Mouse (Mus musculus): ENCODE results near the gene Abi1. TPM values are rescaled to one million over a fixed set of nuclear protein-coding genes. Genes with fewer than 3 reads are reported as not detected.
"Not testable (repeated sequence)": the region's sequence is repeated elsewhere in the genome, so short reads cannot be mapped to it uniquely, and the experiment has no call there.

The Abi1 gene
- polyA plus RNA-seq, 1 experiment from 2014 or later, result 33.9 TPM

DNA sequence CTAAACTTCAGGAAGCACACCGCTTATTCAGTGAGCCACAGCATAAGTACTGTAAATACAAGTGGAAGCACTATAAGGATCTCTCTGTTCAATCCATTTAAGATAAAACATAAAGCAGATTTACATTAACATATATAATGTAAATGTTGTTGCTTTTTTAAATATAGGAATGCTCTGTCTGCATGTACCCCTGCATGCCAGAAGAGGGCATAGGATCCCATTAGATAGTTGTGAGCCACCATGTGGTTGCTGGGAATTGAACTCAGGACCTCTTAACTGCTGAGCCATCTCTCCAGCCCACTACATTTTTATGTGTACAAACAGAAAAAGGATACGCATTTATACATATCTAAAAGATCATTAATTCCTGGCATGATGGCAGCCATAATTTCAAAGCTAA lies 78.4 kb downstream of the Abi1 start:
- Histone ChIP-seq H3K27ac (ENCODE audit: poor library complexity, severe bottlenecking) (no peak overlapping the region), H3K9ac (no peak overlapping the region), H3K36me3 (peaks cover 12% of the 10 kb centered on the region), H3K4me3 (no peak overlapping the region), H3K9me3 (replicated peaks) (no peaks in the 10 kb centered on the region), H3K27me3 (replicated peaks) (no peaks in the 10 kb centered on the region), H3K4me1 (replicated peaks) (no peaks in the 10 kb centered on the region), H3K4me2 (no peak overlapping the region)
- ATAC-seq (ENCODE audit: insufficient number of reproducible peaks, low FRiP score), result no peak
- WGBS, result 94% methylated on average over 2 of the region's 2 CpGs

DNA sequence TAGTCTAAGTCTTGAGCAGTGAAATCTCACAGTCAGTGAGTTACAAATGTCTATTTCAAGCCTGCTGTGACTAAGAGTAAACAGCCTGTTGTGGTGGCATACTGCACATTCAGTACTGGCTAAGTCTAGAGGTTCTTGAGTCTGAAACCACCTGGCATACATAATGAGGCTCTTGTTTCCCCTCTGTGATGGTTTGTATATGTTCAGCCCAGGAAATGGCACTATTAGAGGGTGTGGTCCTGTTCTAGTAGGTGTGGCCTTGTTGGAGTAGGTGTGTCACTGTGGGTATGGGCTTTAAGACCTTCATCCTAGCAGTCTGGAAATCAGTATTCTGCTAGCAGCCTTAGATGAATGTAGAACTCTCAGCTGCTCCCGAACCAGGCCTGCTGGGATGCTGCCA lies 82.6 kb downstream of the Abi1 start:
- no peak overlapping the region for H3K9ac ChIP-seq

DNA sequence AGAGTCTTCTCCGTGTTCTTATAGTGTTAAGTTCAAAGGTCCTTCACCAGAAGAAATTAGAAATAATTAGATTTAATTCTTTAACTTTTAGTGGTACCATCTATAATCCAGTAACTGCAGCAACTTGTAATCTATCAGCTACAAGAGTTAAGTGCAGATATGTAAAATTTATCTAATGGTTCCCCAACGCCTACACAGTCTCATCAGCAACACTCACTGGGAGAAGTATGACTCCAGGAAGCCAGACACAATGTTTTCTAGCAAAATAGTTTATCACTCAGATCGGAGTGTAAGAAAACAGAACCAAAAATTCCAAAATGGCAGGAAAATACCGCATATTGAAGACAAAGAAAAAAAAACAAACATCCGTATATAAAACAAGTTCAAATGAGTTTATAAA lies 84.1 kb downstream of the Abi1 start:
- no peak overlapping the region for H3K27ac ChIP-seq (ENCODE audit: poor library complexity, severe bottlenecking)
- no peaks in the 10 kb centered on the region for H3K9me3 ChIP-seq (replicated peaks)
- H3K4me2 ChIP-seq, result no peak overlapping the region
- no peak for ATAC-seq (ENCODE audit: insufficient number of reproducible peaks, low FRiP score)
- peaks cover 5% of the 10 kb centered on the region; the same call in 1 of the 2 replicates for H3K36me3 ChIP-seq
- WGBS, result 82% methylated on average over 5 of the region's 5 CpGs
- H3K4me1 ChIP-seq (replicated peaks), result no peaks in the 10 kb centered on the region
- no peak overlapping the region for H3K9ac ChIP-seq
- H3K4me3 ChIP-seq, result no peak overlapping the region
- H3K27me3 ChIP-seq (replicated peaks), result no peaks in the 10 kb centered on the region

More for the DNA sequence above, 82.6 kb downstream of the Abi1 start:
- WGBS, result 88% methylated on average over 1 of the region's 1 CpGs
- Histone ChIP-seq H3K4me2 (no peak overlapping the region), H3K27ac (ENCODE audit: poor library complexity, severe bottlenecking) (no peak overlapping the region), H3K4me3 (no peak overlapping the region), H3K36me3 (peaks cover 12% of the 10 kb centered on the region), H3K27me3 (replicated peaks) (no peaks in the 10 kb centered on the region), H3K4me1 (replicated peaks) (no peaks in the 10 kb centered on the region), H3K9me3 (replicated peaks) (no peaks in the 10 kb centered on the region)
- no peak for ATAC-seq (ENCODE audit: insufficient number of reproducible peaks, low FRiP score)

DNA sequence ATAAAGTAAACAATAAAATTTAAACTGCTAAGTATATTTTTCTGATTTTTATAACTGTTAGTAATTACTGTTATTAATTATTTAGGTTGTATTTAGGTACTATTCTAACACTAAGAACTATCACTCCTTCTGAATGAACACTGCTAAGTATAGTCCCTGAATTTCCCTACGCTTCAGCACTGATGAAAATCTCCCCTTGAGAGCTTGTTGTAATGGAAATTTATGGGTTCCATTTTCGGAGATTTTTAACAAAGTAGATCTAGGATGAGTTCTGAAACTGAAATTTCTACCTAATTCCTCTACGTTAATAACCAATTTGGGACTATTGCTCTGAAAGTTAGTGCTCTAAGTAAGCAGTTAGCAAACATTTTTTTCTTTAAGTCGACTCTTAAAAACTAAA lies 85.8 kb downstream of the Abi1 start:
- Histone ChIP-seq H3K27ac (ENCODE audit: poor library complexity, severe bottlenecking) (no peak overlapping the region), H3K9me3 (replicated peaks) (no peaks in the 10 kb centered on the region), H3K9ac (no peak overlapping the region), H3K27me3 (replicated peaks) (no peaks in the 10 kb centered on the region), H3K4me1 (replicated peaks) (peaks cover 4% of the 10 kb centered on the region; the same call in 1 of the 2 replicates), H3K4me3 (no peak overlapping the region), H3K36me3 (peaks cover 5% of the 10 kb centered on the region; the same call in 1 of the 2 replicates), H3K4me2 (no peak overlapping the region)
- no peak for ATAC-seq (ENCODE audit: insufficient number of reproducible peaks, low FRiP score)
- WGBS, result 88% methylated on average over 4 of the region's 4 CpGs

DNA sequence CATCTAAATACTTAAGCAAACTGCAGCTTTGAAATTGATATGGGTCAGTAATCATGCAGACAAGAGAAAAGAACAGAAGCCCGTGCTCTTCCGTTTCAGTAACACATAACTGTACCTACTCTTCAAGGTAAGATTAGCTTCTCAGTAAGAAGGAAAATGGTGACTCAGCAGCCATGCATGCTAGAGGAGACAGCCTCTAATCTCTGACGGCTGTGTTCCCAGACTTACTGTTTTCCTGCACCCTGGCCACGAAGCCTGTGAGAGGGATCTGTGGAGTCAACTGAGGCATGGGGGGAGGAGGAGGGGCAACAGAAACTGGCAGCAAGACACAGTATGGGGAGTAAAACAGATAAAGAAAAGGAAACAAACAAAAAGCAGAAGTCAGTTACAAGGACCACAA lies 90.1 kb downstream of the Abi1 start:
- no peak for ATAC-seq (ENCODE audit: insufficient number of reproducible peaks, low FRiP score)
- H3K9ac ChIP-seq, result no peak overlapping the region
- H3K4me1 ChIP-seq (replicated peaks), result peaks cover 4% of the 10 kb centered on the region; the same call in 1 of the 2 replicates
- H3K27ac ChIP-seq (ENCODE audit: poor library complexity, severe bottlenecking), result no peak overlapping the region
- H3K4me2 ChIP-seq, result no peak overlapping the region
- no peak overlapping the region for H3K4me3 ChIP-seq
- H3K9me3 ChIP-seq (replicated peaks), result no peaks in the 10 kb centered on the region
- H3K27me3 ChIP-seq (replicated peaks), result no peaks in the 10 kb centered on the region
- WGBS, result 15% methylated on average over 4 of the region's 4 CpGs
- peaks cover 7% of the 10 kb centered on the region for H3K36me3 ChIP-seq

DNA sequence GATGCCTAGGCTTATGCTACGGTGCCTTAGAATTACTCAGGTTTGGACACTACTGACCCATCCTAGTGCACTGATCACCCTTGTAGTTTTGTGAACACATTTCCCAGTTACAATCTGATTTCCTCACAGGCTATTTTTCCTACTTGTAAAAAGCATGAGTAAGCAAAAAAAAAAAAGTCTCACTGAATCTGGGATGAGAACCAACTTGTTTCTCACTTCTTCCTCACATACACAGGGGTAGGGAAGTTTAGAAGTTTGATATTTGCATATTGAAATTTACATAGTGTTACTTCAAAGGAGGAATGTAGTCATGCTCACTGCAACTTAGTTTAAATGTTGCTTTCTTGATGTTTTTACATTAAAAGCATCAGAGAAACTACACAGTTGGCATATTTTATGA lies 106.5 kb downstream of the Abi1 start:
- Histone ChIP-seq H3K9ac (no peak overlapping the region), H3K27me3 (replicated peaks) (no peaks in the 10 kb centered on the region), H3K36me3 (peaks cover 40% of the 10 kb centered on the region)

DNA sequence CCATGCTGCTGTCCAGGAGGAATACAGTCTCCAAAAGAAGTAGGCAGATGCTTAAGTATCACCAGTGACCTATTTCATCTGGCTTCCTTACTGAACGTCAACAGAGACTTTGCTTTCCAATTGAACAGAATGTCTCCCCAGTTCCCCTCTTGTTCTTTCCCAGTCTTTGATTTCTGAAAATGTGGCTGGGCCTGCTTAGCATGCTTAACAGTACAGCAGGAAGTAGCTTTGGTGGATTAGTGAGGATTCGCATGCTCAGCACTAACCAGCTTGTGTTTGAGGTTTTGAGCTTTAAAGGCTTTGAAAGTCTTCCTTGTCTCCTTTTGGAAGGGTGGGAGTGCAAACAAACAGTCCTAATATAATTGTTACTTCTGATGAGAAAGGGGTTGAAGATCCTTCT lies 111.8 kb downstream of the Abi1 start:
- Histone ChIP-seq H3K36me3 (peaks cover 30% of the 10 kb centered on the region), H3K4me1 (replicated peaks) (no peaks in the 10 kb centered on the region), H3K9ac (no peak overlapping the region), H3K4me3 (no peak overlapping the region), H3K4me2 (no peak overlapping the region), H3K27ac (ENCODE audit: poor library complexity, severe bottlenecking) (no peak overlapping the region), H3K9me3 (replicated peaks) (no peaks in the 10 kb centered on the region), H3K27me3 (replicated peaks) (no peaks in the 10 kb centered on the region)
- WGBS, result 81% methylated on average over 2 of the region's 2 CpGs
- no peak for ATAC-seq (ENCODE audit: insufficient number of reproducible peaks, low FRiP score)

More for the DNA sequence above, 106.5 kb downstream of the Abi1 start:
- H3K27ac ChIP-seq (ENCODE audit: poor library complexity, severe bottlenecking), result no peak overlapping the region
- H3K9me3 ChIP-seq (replicated peaks), result no peaks in the 10 kb centered on the region
- no peaks in the 10 kb centered on the region for H3K4me1 ChIP-seq (replicated peaks)
- H3K4me3 ChIP-seq, result no peak overlapping the region
- ATAC-seq (ENCODE audit: insufficient number of reproducible peaks, low FRiP score), result no peak
- no peak overlapping the region for H3K4me2 ChIP-seq
- 77% methylated on average over 1 of the region's 1 CpGs for WGBS

DNA sequence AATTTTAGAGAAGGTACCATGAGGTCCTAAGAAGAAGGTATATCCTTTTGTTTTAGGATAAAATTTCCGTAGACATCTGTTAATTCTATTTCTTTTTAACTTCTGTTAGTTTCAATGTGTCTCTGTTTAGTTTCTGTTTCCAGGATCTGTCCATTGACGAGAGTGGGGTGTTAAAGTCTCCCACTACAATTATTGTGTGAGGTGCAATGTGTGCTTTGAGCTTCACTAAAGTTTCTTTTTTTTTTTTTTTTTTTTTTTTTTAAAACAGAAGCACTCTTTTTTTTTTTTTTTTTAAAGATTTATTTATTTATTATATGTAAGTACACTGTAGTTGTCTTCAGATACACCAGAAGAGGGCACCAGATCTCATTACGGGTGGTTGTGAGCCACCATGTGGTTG lies 114.1 kb downstream of the Abi1 start:
- H3K4me3 ChIP-seq; H3K9me3 ChIP-seq (replicated peaks); H3K27me3 ChIP-seq (replicated peaks); H3K4me1 ChIP-seq (replicated peaks); H3K9ac ChIP-seq; ATAC-seq (ENCODE audit: insufficient number of reproducible peaks, low FRiP score); H3K27ac ChIP-seq (ENCODE audit: poor library complexity, severe bottlenecking); H3K4me2 ChIP-seq: not testable (repeated sequence)
- WGBS, result 92% methylated on average over 3 of the region's 3 CpGs
- peaks cover 23% of the 10 kb centered on the region for H3K36me3 ChIP-seq

DNA sequence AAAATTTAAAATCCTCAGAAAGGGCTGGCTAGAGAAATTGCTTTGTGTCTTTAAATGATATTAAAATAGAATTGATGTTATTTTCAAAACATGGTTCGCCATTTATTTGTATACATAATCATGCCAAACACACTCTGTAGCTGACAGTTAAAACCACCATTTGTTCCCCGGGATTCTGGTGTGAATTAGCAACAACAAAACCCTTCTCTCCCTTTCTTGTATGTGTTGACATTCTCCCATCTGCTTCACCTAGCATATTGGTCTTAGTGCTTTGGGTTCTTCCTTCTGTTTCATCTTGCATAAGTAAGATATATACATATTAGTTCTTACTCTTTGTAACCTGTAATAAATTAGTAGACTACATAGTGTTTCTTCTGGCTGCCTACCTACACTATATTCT lies 121.4 kb downstream of the Abi1 start:
- Histone ChIP-seq H3K4me2 (no peak overlapping the region), H3K9me3 (replicated peaks) (no peaks in the 10 kb centered on the region), H3K36me3 (peaks cover 43% of the 10 kb centered on the region), H3K27ac (ENCODE audit: poor library complexity, severe bottlenecking) (no peak overlapping the region), H3K9ac (no peak overlapping the region), H3K27me3 (replicated peaks) (no peaks in the 10 kb centered on the region), H3K4me3 (no peak overlapping the region), H3K4me1 (replicated peaks) (no peaks in the 10 kb centered on the region)
- ATAC-seq (ENCODE audit: insufficient number of reproducible peaks, low FRiP score), result no peak
- WGBS, result 94% methylated on average over 2 of the region's 2 CpGs

DNA sequence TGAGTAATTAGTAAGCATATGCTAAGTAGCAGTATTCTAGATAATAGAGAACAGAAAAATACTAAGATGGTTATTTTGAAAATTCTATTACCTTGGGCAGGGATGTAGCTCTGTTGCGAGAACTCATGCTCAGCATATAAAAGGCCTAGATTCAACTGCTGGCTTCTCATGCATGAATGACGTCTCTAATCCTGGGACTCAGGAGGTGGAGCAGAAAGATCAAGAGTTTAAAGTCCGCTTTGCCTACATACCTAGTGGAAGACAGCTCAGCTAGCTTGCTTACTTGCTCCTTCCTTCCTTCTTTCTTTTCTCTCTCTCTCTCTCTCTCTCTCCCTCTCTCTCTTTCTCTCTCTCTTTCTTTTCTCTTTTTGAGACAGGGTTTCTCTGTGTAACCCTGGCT lies 125.6 kb downstream of the Abi1 start:
- Histone ChIP-seq H3K27ac (ENCODE audit: poor library complexity, severe bottlenecking) (no peak overlapping the region), H3K4me1 (replicated peaks) (no peaks in the 10 kb centered on the region), H3K9ac (no peak overlapping the region), H3K36me3 (peaks cover 53% of the 10 kb centered on the region), H3K4me2 (no peak overlapping the region), H3K4me3 (no peak overlapping the region), H3K9me3 (replicated peaks) (no peaks in the 10 kb centered on the region), H3K27me3 (replicated peaks) (no peaks in the 10 kb centered on the region)
- no peak for ATAC-seq (ENCODE audit: insufficient number of reproducible peaks, low FRiP score)
- 93% methylated on average over 3 of the region's 3 CpGs for WGBS

DNA sequence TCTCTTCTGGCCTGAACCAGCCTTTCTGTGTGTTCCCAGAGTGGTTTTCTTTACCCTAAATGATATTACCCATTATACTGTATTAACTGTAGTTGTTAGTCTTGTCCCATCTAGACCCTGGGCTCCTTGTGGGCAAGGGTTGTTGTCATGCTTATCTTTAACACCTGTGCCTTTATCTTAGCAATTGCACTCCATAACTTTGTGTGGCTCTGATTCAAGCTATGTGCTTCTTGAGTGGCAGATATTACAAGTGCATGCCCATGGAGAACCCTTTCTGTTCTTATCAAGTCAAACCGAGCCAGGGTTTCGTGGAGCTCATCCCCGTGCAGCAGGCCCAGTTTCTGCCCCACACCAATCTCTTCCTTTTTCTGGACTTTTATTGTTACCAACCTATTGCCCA lies 136.1 kb downstream of the Abi1 start:
- H3K27me3 ChIP-seq (replicated peaks), result no peaks in the 10 kb centered on the region
- H3K9me3 ChIP-seq (replicated peaks), result no peaks in the 10 kb centered on the region
- no peak overlapping the region for H3K4me2 ChIP-seq
- H3K27ac ChIP-seq (ENCODE audit: poor library complexity, severe bottlenecking), result no peak overlapping the region
- H3K9ac ChIP-seq, result no peak overlapping the region
- H3K4me1 ChIP-seq (replicated peaks), result no peaks in the 10 kb centered on the region
- no peak overlapping the region for H3K4me3 ChIP-seq
- H3K36me3 ChIP-seq, result peaks cover 44% of the 10 kb centered on the region
- no peak for ATAC-seq (ENCODE audit: insufficient number of reproducible peaks, low FRiP score)
- WGBS, result 69% methylated on average over 3 of the region's 3 CpGs
